Mouse (Mus musculus) lung, embryonic 15.5 days (tissue): Measurements from ENCODE around the gene Dvl2. TPM values are rescaled to one million over a fixed set of nuclear protein-coding genes. Genes with fewer than 3 reads are reported as not detected.

Source experiments
- ATAC-seq: fragments of 200-750 bp; cut with Nextera tagmentation; 2 replicates; pipeline ENCODE4 v1.8.0; 2017; ENCODE audit warnings: moderate number of reproducible peaks, borderline replicate concordance; ENCODE audit not compliant: low FRiP score, low TSS enrichment; ENCODE audit errors: extremely low read depth
- H3K27ac ChIP-seq: fragments of 300-500 bp; sonication (generic); 2 replicates; pipeline ENCODE4 v1.5.1; 2015; ENCODE audit warnings: moderate library complexity, mild to moderate bottlenecking, inconsistent platforms
- H3K27me3 ChIP-seq: fragments of 300-500 bp; sonication (generic); 2 replicates; pipeline ENCODE4 v1.6.1; 2015; ENCODE audit warnings: inconsistent platforms
- H3K36me3 ChIP-seq: fragments of 300-500 bp; sonication (generic); 2 replicates; pipeline ENCODE4 v1.6.1; 2015; ENCODE audit warnings: inconsistent platforms
- H3K4me1 ChIP-seq: fragments of 300-500 bp; sonication (generic); 2 replicates; pipeline ENCODE4 v1.6.1; 2015; ENCODE audit warnings: inconsistent platforms
- H3K4me2 ChIP-seq: fragments of 300-500 bp; sonication (generic); 2 replicates; pipeline ENCODE4 v1.6.1; 2015; ENCODE audit warnings: inconsistent platforms, mild to moderate bottlenecking, moderate library complexity
- H3K4me3 ChIP-seq: fragments of 300-500 bp; sonication (generic); 2 replicates; pipeline ENCODE4 v1.5.1; 2015; ENCODE audit warnings: mild to moderate bottlenecking, inconsistent platforms
- H3K9ac ChIP-seq: fragments of 300-500 bp; sonication (generic); 2 replicates; pipeline ENCODE4 v1.6.1; 2015; ENCODE audit warnings: inconsistent platforms
- H3K9me3 ChIP-seq: fragments of 300-500 bp; sonication (generic); 2 replicates; pipeline ENCODE4 v1.6.1; 2016; ENCODE audit warnings: inconsistent platforms
- WGBS: fragments of 180-500 bp; shearing (Covaris S2); methylation state at CpG from one replicate; pipeline ENCODE4 v1.1.7; 2015; 5-methylcytosine and 5-hydroxymethylcytosine counted together
- microRNA counts: library from miRNA; unstranded; fragments of <30 nt; microRNA quantifications from one replicate; lab custom pipeline; 2016
- microRNA-seq: library from miRNA; unstranded; fragments of <30 nt; microRNA quantifications from one replicate; pipeline ENCODE4, GENCODE M21; 2016
- polyA plus RNA-seq: library from polyadenylated mRNA; unstranded; fragments of >200 nt; fragmentation: Nextera tagmentation; extraction: Ambion mirVana; gene quantifications from 2 replicates; pipeline ENCODE4 v1.2.1, GENCODE M21; 2015

Gene Dvl2
- polyA plus RNA-seq, 1 experiment from 2014 or later = 40.3 TPM

DNA sequence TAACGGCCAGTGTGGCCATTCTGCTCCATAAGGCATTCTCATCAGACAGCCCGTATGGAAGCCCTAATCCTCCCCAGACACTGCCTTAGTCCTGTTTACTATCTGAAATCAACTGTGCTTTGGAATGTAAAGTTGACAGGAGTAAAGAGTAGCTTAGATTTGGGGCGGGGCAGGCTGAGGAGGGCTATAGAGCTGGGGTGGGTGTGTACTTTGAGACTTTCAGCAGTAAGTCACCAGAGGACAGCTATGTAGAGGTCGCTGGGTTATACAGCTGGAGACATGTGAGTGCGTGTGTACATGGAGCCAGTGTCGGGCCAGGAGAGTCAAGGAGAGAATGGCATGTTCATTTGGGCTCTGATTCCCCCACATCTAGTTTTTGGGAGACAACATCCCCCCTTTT, 59.5 kb downstream of the Dvl2 start:
- no peaks in the 10 kb centered on the region for H3K36me3 ChIP-seq
- peaks cover 3% of the 10 kb centered on the region; the same call in 1 of the 2 replicates for H3K4me1 ChIP-seq
- 32% methylated on average over 6 of the region's 6 CpGs for WGBS
- H3K4me2 ChIP-seq = no peak overlapping the region
- peaks cover 3% of the 10 kb centered on the region; the same call in 1 of the 2 replicates for H3K27me3 ChIP-seq
- H3K9ac ChIP-seq = no peak overlapping the region
- no peak for ATAC-seq
- no peaks in the 10 kb centered on the region for H3K9me3 ChIP-seq
- no peak overlapping the region for H3K4me3 ChIP-seq
- no peak overlapping the region for H3K27ac ChIP-seq

MicroRNAs within 50 kb of the gene (microRNA counts, 519-probe panel; counts per million panel counts)
- 19.7 counts per million for microRNA mmu-miR-324-3p (lab: Ali Mortazavi, UCI)
- 2,537 counts per million, percentile 54 among the panel's probes with 10 or more counts for microRNA mmu-miR-324-5p (lab: Ali Mortazavi, UCI)

Small RNA genes lying within 50 kb of the gene (microRNA-seq; reads per million reads assigned to microRNA genes)
- not detected for gene Gm44349
- gene Mir324 = 2,464 reads per million, percentile 84 among the genes with 10 or more reads in this experiment

Other genes starting within 250 kb of the Dvl2 start
- 26.7 and 31.6 TPM in 2 replicates for gene Polr2a, start 242.0 kb upstream of the Dvl2 start, polyA plus RNA-seq
- 0.19 and 0.26 TPM in 2 replicates for gene Slc35g3, start 238.6 kb upstream of the Dvl2 start, polyA plus RNA-seq
- gene Zbtb4, start 234.7 kb upstream of the Dvl2 start, polyA plus RNA-seq = 2.6 and 3.0 TPM in 2 replicates
- gene Chrnb1, start 204.7 kb upstream of the Dvl2 start, polyA plus RNA-seq = 15.7 and 15.8 TPM in 2 replicates
- gene Fgf11, start 198.7 kb upstream of the Dvl2 start, polyA plus RNA-seq = 1.2 and 1.3 TPM in 2 replicates
- gene Tmem102, start 195.0 kb upstream of the Dvl2 start, polyA plus RNA-seq = 6.3 and 7.3 TPM in 2 replicates
- gene Gm39566, start 185.3 kb upstream of the Dvl2 start, polyA plus RNA-seq = not detected in 2 replicates
- not detected in 2 replicates for gene Spem2, start 182.1 kb upstream of the Dvl2 start, polyA plus RNA-seq
- not detected in 2 replicates for gene Spem1, start 178.4 kb upstream of the Dvl2 start, polyA plus RNA-seq
- gene Nlgn2, start 162.8 kb upstream of the Dvl2 start, polyA plus RNA-seq = 5.5 and 6.5 TPM in 2 replicates
- 434 and 473 TPM in 2 replicates for gene Tmem256, start 162.1 kb upstream of the Dvl2 start, polyA plus RNA-seq
- gene Plscr3, start 154.2 kb upstream of the Dvl2 start, polyA plus RNA-seq = 110 and 119 TPM in 2 replicates
- gene Tnk1, start 141.9 kb upstream of the Dvl2 start, polyA plus RNA-seq = 9.2 and 9.6 TPM in 2 replicates
- not detected in 2 replicates for gene Tmem95, start 122.6 kb upstream of the Dvl2 start, polyA plus RNA-seq
- gene Kctd11, start 119.2 kb upstream of the Dvl2 start, polyA plus RNA-seq = 8.1 and 8.6 TPM in 2 replicates
- 1.4 and 5.0 TPM in 2 replicates for gene Acap1, start 105.1 kb upstream of the Dvl2 start, polyA plus RNA-seq
- gene 2810408A11Rik, start 99.6 kb upstream of the Dvl2 start, polyA plus RNA-seq = 11.9 and 13.0 TPM in 2 replicates
- gene Neurl4, start 99.5 kb upstream of the Dvl2 start, polyA plus RNA-seq = 7.1 and 8.0 TPM in 2 replicates
- gene Gps2, start 86.7 kb upstream of the Dvl2 start, polyA plus RNA-seq = 81.7 and 82.2 TPM in 2 replicates
- gene Eif5a, start 78.6 kb upstream of the Dvl2 start, polyA plus RNA-seq = 1,673 and 1,693 TPM in 2 replicates
- gene Ybx2, start 64.8 kb upstream of the Dvl2 start, polyA plus RNA-seq = 2.8 and 3.0 TPM in 2 replicates
- gene Slc2a4, start 52.4 kb upstream of the Dvl2 start, polyA plus RNA-seq = 18.0 and 20.6 TPM in 2 replicates
- gene Cldn7, start 35.8 kb upstream of the Dvl2 start, polyA plus RNA-seq = 154 and 170 TPM in 2 replicates
- 22.3 and 25.4 TPM in 2 replicates for gene Ctdnep1, start 19.4 kb upstream of the Dvl2 start, polyA plus RNA-seq
- 106 and 111 TPM in 2 replicates for gene Elp5, start 18.1 kb upstream of the Dvl2 start, polyA plus RNA-seq
- gene Gabarap, start 9.5 kb upstream of the Dvl2 start, polyA plus RNA-seq = 453 and 455 TPM in 2 replicates
- 75.0 and 78.2 TPM in 2 replicates for gene Phf23, start 4.8 kb upstream of the Dvl2 start, polyA plus RNA-seq
- gene Acadvl, start 14.8 kb downstream of the Dvl2 start, polyA plus RNA-seq = 73.9 and 81.3 TPM in 2 replicates
- 5.6 and 5.9 TPM in 2 replicates for gene Dlg4, start 16.3 kb downstream of the Dvl2 start, polyA plus RNA-seq
- 0.23 and 0.29 TPM in 2 replicates for gene Asgr1, start 53.5 kb downstream of the Dvl2 start, polyA plus RNA-seq
- 0.19 and 0.47 TPM in 2 replicates for gene Asgr2, start 92.0 kb downstream of the Dvl2 start, polyA plus RNA-seq
- 3.9 and 4.3 TPM in 2 replicates for gene Mgl2, start 129.7 kb downstream of the Dvl2 start, polyA plus RNA-seq
- 0.65 and 1.2 TPM in 2 replicates for gene Clec10a, start 155.6 kb downstream of the Dvl2 start, polyA plus RNA-seq
- 0.79 and 1.1 TPM in 2 replicates for gene Slc16a11, start 212.2 kb downstream of the Dvl2 start, polyA plus RNA-seq
- 5.5 and 6.0 TPM in 2 replicates for gene Slc16a13, start 220.5 kb downstream of the Dvl2 start, polyA plus RNA-seq
- gene Bcl6b, start 229.2 kb downstream of the Dvl2 start, polyA plus RNA-seq = 30.2 and 33.9 TPM in 2 replicates
- 175 and 179 TPM in 2 replicates for gene 0610010K14Rik, start 237.3 kb downstream of the Dvl2 start, polyA plus RNA-seq
- 10.8 and 11.0 TPM in 2 replicates for gene Gm21988, start 239.2 kb downstream of the Dvl2 start, polyA plus RNA-seq
- 179 and 183 TPM in 2 replicates for gene Rnasek, start 239.2 kb downstream of the Dvl2 start, polyA plus RNA-seq